Mouse (Mus musculus): Measurements from ENCODE around the gene Gm17018. TPM values are rescaled to one million over a fixed set of nuclear protein-coding genes. Genes with fewer than 3 reads are reported as not detected.
"Not testable (repeated sequence)": the region's sequence is repeated elsewhere in the genome, so short reads cannot be mapped to it uniquely, and the experiment has no call there.

The Gm17018 gene
- total RNA-seq, 2 experiments from 2014 or later = 15.3 to 23.8 TPM

DNA sequence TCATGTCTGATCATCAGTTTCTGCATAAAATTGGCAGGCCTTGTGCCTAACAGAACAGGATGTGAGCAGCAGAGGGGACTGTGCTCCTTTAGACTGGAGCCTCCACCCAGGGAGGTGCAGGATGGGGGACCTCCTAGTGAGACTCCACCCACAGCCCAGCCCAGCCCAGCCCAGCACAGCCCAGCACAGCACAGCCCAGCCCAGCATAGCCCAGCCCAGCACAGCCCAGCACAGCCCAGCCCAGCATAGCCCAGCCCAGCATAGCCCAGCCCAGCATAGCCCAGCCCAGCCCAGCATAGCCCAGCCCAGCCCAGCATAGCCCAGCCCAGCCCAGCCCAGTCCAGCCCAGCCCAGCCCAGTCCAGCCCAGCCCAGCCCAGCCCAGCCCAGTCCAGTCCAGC lies 12.2 kb upstream of the Gm17018 start:
- not testable (repeated sequence) for ATAC-seq (ENCODE audit: poor library complexity, severe bottlenecking)

DNA sequence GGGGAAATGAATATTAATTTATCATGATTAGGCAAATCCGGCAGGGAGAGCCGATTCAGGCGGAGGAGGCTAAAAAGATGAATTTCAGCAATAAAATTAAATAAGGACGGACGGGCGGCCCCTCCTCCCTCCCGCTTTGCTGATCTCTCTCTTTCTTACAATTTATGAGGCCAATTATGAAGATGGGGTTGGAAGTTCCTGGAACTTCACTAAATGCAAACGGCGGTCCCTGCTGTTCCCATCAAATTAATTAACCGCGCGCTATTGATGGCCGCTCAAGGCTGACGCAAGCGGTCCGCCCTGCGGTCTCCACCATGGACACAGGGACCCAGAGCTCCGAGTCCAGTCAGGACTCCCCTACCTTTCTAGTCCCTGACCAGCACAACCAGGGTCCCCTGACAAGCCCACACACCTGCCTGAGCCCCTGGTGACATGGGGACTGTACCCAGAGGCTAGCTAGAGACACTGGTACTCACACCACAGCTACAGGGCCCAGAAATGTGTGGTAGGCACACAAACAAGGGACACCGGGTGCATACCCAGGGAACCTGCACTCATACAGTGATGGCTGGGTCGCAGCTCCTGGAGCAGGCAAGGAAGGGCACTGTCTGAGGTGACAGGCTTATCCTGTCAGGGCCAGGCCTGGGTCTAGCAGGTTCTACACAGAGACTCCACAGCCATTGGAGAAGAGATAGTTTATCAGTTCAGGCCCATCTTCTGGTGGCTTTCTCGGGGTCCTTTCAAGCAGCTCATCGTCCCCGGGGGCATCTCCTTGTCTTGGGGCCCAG lies 11.1 kb upstream of the Gm17018 start:
- ATAC-seq (ENCODE audit: poor library complexity, severe bottlenecking) = no peak

DNA sequence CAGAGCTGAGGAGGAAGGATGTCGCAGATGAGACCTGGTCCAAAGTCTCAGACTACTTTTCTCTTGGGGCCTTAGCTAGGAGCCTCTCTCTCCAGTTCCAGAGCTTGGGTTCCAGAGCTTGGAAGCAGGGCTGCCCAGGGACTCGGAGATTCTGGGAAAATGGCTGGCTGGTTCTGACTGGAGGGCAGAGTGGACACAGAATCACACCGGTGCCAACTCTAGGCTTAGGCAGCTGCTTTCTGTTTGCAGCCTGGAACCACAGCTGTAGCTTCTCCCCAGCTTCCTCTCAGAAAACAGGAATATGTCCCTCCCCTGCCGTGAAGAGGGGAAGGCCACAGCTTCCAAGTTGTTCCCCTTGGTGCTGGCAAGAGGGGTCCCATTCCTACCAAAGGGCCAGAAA lies 10.5 kb upstream of the Gm17018 start:
- ATAC-seq (ENCODE audit: poor library complexity, severe bottlenecking) = no peak

DNA sequence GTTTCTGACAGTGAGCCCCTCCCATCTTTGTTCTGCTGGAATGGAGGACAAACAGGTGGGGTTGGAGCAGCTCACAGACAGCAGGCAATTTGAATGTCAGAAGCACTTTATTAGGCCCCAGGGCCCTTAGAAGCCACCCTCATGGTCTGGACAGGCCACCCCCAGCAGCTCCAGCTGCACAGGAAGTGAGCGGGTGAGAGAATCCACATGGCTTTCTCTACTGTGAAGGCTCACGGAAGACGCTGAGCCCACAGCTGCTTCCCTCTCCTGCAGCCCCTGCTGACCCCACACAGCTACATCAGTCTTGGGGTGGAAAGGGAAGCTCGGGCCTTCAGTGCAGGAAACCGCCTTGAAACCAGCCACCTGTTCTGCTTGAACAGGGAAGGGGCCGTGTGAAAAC lies 8.2 kb upstream of the Gm17018 start:
- no peak; the same call in 1 of the 2 replicates for ATAC-seq (ENCODE audit: poor library complexity, severe bottlenecking)

DNA sequence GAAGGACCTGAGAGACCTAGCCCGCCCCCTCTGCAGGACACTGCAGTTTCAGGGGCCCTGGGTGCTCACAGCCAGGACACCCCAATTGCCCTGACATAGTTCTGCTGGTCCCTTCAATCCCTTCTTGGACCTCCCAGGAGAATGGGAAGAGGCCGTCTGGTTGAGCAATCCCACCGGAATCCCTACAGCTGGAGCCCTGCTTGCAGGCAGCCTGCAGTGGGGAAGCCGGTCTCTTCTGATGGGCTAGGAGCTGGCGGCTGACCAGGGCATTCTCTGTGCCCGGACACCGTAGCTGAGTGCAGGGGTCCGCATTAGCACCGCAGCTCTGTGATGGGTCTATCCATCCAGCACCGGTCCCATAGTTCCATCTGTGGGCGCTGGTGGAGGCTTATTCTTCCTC lies 6.3 kb upstream of the Gm17018 start:
- no peak for ATAC-seq (ENCODE audit: poor library complexity, severe bottlenecking)

DNA sequence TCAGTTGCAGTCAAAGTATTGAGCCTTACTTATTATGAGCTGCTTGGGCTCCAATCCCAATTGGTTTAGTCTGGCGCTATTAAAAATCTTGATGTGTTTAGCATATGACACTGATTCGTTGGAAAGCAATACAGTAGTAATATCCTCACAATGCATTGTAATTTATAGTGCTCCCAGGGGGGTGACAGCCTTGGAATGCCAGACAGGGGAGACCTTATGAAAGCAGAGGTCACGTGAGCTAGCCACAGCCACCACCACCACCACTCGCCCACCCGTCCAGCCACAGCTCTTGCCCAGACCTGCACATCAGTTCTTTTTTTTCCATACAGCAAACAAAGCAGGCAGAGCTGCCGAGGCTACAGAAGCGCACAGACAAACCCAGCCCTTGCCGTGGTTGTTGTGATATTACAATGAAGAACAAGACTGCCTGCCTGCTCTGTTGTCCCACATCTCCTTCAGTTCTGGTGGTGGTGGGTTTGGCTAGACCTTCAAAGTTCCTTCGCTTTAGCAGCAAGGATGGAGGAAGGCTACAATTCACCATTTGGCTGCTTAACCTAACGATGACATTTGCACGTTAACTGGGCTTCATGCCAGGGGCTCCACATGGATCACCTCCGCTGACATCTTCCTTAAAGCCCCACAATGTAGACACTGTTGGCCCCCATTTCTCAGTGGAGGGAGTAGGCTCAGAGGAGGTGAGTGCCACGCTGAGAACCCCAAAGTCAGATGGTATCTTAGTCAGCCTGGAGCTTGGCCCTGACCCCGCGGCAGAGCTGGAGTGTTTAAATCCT lies 5.7 kb downstream of the Gm17018 start:
- no peak for ATAC-seq (ENCODE audit: poor library complexity, severe bottlenecking)

DNA sequence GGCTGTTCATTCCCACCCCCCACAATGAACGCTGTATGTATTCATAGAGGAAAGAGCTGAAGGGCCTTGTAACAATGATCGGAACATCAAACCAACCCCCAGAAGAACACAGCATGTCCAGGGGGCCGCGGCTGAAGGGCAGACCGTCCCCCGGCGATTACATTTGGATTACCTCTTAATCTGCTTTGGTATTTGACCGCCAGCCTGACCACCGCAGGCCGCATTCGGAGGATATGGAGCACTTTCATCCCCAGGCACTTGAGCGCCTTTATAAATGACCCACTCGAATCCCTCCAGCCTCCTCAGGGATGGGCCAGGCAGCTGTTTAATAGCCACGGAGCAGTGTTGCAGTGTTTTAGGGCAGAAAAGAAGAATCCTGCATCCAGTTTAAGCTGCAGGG lies 7.0 kb downstream of the Gm17018 start:
- ATAC-seq (ENCODE audit: poor library complexity, severe bottlenecking) = no peak

DNA sequence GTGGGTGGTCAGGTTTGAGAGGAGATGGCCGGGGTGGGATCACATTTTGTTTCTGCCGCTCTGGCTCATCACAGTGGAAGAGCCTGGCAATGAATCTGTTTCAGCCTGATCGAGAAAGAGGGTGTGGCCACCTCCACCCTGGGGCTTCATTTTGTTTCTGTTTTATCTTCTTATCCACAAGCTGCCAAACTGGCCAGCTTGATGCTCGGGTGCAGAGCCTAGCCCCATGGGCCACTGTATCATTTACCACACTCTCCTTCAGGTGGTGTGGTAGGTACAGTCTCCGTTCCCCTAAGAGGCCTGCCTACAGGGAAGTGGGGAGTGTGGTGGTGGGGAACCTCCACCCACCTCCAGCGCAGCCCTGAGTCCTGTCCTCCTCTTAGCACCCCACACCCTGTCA lies 12.6 kb downstream of the Gm17018 start:
- ATAC-seq (ENCODE audit: poor library complexity, severe bottlenecking) = no peak

DNA sequence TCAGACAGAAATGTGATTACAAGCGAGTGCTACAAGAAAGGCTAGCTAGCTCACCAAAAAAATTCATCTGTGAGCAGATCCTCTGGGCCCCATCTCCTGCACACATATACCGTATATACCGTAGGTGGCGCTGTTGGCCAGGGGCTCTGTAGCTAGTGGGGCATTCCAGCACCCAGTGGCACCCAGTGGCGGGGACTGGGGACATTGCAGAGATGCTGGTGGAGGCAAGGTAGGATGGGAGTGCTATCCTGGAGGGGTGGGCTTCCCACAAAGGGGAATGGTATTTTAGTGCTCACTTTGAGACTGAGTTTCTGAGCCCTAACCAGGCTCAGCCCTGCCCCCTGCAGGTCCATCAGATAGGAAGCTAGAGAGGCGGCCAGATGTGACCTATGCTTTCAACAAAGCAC lies 13.4 kb downstream of the Gm17018 start:
- ATAC-seq (ENCODE audit: poor library complexity, severe bottlenecking) = peak; percentile 72

DNA sequence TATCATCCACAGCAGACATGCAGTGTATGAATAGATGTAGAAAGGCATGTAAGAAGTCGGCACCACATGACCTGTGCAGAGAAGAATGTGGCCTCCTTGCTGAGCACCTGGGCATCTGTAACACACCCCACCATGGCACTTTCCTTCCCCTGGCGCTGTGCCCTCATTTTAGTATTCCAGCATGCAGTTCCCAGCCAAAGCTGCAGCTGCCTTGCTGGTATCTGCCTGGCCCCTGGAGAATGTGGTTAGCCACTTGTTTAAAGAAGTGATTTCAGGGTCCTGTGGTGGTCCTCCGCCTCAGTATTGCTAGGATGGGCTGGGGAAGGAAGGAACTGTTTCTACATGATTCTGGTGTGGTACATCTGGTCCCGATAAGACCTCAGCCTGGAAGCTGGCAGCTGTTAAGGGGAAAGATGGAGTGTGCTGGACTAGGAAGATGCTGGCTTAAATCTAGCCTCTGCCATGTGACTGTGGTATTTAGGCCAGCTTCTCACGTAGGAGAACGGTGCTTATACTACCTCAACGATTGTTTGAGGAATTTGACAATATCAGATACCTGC lies 14.0 kb downstream of the Gm17018 start:
- ATAC-seq (ENCODE audit: poor library complexity, severe bottlenecking) = no peak

DNA sequence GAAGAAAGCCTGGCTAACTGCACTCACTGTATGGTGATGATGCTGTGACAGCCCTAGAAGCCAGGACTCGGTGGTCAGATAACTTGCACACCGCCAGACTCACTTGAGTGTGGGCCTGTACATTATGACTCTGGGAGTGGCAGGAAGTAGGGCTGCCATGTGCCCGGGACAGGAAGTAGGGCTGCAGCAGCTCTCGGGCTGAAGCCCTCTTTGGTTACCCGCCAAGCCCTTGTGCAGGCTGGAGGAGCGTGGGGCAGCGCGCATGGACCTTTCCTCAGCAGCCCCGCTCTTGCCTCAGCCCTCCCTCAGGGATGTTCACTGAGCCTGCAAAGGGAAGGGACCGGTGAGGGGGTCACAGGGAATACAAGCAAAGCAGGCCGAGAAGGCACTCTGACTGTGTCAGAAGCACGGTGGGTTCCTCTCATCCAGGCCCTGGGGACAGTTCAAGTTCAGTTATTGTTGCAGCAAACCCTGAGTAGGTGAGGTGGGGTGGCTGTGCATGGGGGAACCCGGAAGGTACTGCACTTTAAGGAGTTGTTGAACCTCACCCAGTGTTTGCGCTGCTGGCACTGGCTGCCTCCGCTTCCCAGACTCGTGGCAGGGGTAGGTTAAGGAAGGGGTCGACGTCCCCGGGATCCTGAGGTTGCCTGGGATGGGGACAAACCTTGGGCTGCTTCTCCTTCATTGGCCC lies 14.7 kb downstream of the Gm17018 start:
- peak; percentile 53 for ATAC-seq (ENCODE audit: poor library complexity, severe bottlenecking)

DNA sequence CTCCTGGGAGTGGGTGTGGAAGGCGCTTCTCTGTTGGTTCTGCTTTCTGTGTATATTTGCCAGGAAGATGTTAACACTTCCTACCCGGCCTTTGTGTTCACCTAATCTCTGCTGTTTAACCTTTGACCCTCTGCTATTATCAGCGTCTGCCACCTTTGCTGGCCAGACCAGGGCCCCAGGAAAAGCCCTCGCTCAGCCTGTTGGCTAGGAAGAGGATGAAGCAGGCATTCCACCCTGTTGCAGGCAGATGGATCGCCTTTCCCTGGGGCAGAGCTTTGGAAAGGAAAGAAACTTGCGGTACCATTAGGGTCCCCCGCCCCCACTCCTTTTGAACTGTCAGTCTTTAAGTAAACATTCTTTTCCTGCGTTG lies 15.2 kb downstream of the Gm17018 start:
- ATAC-seq (ENCODE audit: poor library complexity, severe bottlenecking) = peak; percentile 62

DNA sequence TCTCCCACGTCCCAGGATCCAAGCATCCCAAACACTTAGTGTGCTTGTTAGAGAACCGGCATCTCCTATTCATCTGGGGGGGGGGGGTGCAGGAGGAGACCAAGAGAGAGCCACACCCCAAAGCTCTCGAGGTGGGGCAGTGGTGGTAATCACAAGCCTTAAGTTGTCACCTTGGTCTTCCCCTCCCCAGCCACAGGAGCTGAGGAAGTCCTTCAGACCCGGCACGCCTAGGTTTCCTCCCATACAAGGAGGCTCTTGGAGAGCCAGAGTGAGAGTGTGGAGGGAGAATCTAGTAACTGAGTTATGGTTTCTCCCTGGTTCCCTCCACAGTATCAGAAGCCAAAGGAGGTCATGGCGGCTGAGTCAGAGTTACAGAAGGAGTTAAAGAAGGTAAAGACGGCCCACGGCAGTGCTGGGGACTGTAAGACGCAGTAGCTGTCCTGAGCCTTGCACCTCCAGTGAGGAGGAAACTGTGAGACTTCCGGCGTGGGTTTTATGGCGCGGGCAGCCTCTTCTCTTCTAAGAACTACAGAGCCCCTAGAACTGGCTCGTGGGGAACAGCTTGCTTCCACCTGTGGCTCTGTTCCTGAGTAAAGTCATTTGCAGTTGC lies 16.8 kb downstream of the Gm17018 start:
- no peak for ATAC-seq (ENCODE audit: poor library complexity, severe bottlenecking)

DNA sequence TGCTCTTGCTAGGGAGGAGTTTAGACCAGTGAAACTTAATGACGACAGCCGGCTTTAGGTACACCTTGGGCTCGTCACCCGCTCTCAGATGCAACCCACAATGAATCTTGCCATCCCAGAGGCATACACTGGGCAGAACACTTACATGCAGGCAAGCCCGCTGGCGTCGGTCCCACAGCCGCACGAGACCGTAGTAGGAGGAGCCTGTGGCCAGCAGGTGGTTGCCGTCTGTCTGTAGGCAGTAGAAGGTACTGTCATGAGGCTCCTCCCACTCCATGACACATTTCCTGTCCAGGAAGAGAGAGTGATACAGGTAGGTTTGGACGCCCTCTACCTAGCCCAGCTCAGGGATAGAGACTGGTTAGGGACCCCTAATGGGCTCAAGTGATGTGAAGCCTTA lies 18.6 kb downstream of the Gm17018 start:
- no peak for ATAC-seq (ENCODE audit: poor library complexity, severe bottlenecking)

DNA sequence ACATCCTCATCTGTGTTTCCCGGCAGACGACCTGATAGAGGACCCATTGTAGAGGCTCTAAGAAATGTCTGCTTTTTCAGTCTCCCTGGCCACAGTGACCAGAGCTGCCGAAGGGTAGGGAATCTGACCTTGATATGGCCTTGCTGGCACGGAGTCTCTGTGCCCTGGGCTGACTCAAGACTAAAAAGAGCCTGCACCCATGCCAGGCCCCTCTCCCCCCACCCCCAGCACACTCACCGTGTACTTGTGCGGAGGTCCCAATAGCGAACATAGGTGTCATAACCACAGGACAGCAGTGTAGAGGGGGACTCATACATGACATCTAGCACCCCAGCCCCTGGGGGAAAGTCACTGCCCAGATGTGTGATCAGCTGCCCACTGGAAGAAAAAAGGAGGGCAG lies 19.0 kb downstream of the Gm17018 start:
- ATAC-seq (ENCODE audit: poor library complexity, severe bottlenecking) = no peak

DNA sequence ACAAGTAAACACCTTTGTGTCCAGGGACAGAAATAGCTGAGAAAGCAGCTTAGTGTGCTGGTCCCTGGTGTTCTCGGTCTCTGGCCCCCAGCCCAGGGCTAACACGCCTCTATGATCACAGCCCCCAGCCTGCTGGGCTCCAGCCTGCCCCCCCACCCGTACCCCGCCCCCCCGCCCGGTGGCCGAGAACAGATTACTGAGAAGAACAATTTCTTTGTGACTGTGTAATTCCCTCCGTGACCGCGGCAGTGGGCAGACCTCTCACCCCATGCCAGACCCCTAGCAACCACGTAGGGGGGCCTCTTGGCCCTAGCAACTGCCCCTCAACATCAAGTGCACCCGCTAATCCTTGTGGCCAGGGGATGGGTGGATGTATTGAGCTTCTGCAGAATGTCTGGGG lies 19.8 kb downstream of the Gm17018 start:
- no peak for ATAC-seq (ENCODE audit: poor library complexity, severe bottlenecking)

DNA sequence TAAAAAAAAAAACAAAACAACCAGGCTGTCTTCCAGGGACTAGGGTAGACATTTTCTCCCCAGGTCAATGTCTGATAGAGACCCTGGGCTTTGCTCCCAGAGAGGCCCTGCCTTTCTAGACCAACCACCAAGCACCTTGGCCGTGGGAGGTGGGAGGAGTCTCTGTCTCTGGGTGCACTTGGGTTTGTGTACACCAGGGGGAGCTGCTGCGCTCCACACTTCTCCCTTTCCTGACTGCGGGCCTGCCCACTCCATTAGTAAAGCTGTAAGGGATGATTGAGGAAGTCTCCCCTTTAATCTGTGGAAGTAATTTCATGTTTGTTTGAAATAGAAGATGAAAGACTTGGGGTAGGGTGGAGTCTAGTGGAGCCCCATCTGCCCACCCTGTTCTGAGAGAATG lies 20.8 kb downstream of the Gm17018 start:
- ATAC-seq (ENCODE audit: poor library complexity, severe bottlenecking) = peak; percentile 79

DNA sequence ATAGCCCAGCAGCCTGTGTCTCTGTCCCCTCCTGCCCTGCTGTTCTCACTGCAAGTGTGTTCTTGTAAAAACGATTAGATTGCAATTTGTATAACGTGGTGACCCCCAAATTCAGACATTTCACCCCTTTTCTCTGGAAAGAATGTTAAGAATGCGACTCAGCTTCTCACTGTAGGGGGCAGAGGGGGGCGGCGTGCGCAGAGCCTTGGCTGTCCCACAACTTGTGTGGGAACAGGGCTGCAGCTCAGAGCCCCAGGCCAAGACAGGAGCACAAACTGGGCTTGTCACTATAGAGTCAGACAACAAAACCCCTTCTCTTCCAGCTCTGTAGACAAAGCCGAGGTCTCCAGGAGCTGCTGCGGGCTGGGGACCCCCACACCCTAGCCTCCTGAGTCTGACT lies 21.7 kb downstream of the Gm17018 start:
- no peak for ATAC-seq (ENCODE audit: poor library complexity, severe bottlenecking)

DNA sequence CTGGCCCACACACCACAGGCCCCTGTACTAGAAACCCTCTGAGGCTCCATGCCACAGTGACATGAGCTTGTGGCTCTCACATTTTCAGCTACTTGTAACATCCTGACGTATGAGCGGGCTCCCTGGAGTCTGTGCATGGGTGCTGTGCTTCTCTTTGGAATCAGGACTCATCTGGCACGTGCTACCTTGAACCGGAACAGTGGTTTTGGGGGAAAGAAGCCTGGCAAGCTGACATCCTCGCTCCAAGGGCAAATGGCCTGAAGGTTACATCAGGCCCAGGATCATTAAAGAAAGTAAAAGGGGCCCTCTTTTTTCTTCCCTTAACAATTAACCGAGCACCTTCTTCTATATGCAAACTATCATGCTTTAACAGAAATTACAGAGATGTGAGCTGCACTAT lies 22.7 kb downstream of the Gm17018 start:
- ATAC-seq (ENCODE audit: poor library complexity, severe bottlenecking) = no peak

DNA sequence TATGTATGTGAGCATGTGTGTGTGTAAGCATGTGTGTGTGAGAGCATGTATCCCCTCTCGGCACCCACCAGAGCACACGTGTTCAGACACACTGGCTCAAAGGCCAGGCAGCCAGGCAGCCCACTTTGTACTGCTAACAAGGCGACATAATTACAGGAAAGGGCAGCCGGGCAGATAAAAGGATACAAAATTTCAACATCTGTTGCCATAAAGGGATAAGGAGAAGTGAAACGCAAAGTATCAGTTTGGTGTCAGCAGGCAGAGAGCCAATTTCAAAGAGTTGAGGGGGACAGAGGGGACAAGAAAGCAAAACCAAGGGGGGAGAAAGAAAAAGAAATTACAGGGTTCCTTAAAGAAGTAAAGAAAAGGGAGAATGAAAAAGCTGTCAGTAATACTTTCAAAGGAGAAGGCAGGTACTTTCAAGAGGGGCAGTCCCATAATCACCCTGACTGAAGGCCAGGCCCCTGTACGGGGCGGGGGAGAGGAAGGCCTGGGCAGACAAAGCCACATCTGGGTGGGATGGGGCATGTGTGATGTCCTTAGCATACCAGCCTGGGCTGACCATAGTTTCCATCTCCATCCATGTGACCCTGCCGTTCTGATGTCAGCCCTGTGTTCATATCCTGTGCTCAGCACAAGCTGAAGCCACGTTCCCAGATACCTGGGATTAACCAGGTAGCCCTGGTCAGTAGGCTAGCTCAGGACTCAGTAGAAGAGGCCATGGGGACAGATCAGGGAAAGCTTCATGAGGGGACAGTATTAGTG lies 24.6 kb downstream of the Gm17018 start:
- ATAC-seq (ENCODE audit: poor library complexity, severe bottlenecking) = peak; percentile 55

All from megakaryocyte, adult 5-6 weeks (primary cell).